Mouse (Mus musculus) hindbrain, embryonic 12.5 days (tissue): ENCODE measurements around the gene Gucd1. TPM values are rescaled to one million over a fixed set of nuclear protein-coding genes. Genes with fewer than 3 reads are reported as not detected.

ENCODE experiments used
- ATAC-seq: fragments of 200-750 bp; cut with Nextera tagmentation; 2 replicates; pipeline ENCODE4 v1.8.0; 2017; ENCODE audit warnings: moderate TSS enrichment; ENCODE audit not compliant: low FRiP score
- H3K27ac ChIP-seq: fragments of 300-500 bp; sonication (generic); 2 replicates; pipeline ENCODE4 v1.5.1; 2016; ENCODE audit warnings: mild to moderate bottlenecking
- H3K27me3 ChIP-seq: fragments of 300-500 bp; sonication (generic); 2 replicates; pipeline ENCODE4 v1.6.1; 2016; ENCODE audit warnings: mild to moderate bottlenecking
- H3K36me3 ChIP-seq: fragments of 300-500 bp; sonication (generic); 2 replicates; pipeline ENCODE4 v1.6.1; 2016; ENCODE audit warnings: mild to moderate bottlenecking
- H3K4me1 ChIP-seq: fragments of 300-500 bp; sonication (generic); 2 replicates; pipeline ENCODE4 v1.6.1; 2016
- H3K4me2 ChIP-seq: fragments of 300-500 bp; sonication (generic); replicated peaks from 2 replicates; pipeline ENCODE4 v1.6.1; 2016; ENCODE audit warnings: mild to moderate bottlenecking
- H3K4me3 ChIP-seq: fragments of 300-500 bp; sonication (generic); 2 replicates; pipeline ENCODE4 v1.5.1; 2016; ENCODE audit warnings: mild to moderate bottlenecking
- H3K9ac ChIP-seq: fragments of 300-500 bp; sonication (generic); 2 replicates; pipeline ENCODE4 v1.6.1; 2016; ENCODE audit warnings: mild to moderate bottlenecking, moderate library complexity
- H3K9me3 ChIP-seq: fragments of 300-500 bp; sonication (generic); replicated peaks from 2 replicates; pipeline ENCODE4 v1.6.1; 2016; ENCODE audit warnings: mild to moderate bottlenecking
- WGBS: fragments of 180-500 bp; shearing (Covaris S2); methylation state at CpG from one replicate; pipeline ENCODE4 v1.1.7; 2016; 5-methylcytosine and 5-hydroxymethylcytosine counted together
- polyA plus RNA-seq: library from polyadenylated mRNA; unstranded; fragments of >200 nt; fragmentation: Nextera tagmentation; extraction: Ambion mirVana; gene quantifications from 2 replicates; pipeline ENCODE4 v1.2.1, GENCODE M21; 2016

Gene Gucd1
- polyA plus RNA-seq, 1 experiment from 2014 or later: 24.9 TPM

DNA sequence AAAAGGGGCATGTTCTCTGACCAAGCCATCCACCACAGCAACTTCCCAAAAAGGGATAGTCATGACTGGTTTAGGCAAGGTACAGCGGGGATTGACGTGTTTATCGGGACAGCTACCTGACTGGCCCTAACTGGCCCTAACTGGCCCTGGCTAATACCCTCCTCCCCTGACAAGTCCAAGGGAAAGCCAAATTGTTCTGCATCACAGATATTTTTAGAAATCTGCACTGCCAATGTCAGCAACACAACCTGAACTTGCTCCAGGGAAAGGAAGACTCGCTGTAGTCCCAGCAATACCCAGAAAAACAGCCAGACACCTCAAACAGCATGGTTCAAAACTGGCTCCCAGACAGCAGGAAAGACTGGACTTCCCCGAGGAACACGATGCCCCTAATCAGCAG, 22.5 kb downstream of the Gucd1 start:
- Histone ChIP-seq H3K4me3 (no peak overlapping the region), H3K4me1 (no peaks in the 10 kb centered on the region), H3K36me3 (no peaks in the 10 kb centered on the region), H3K27me3 (no peaks in the 10 kb centered on the region), H3K4me2 (no peak overlapping the region), H3K27ac (no peak overlapping the region), H3K9ac (no peak overlapping the region), H3K9me3 (no peaks in the 10 kb centered on the region)
- 80% methylated on average over 6 of the region's 6 CpGs for WGBS
- no peak for ATAC-seq

DNA sequence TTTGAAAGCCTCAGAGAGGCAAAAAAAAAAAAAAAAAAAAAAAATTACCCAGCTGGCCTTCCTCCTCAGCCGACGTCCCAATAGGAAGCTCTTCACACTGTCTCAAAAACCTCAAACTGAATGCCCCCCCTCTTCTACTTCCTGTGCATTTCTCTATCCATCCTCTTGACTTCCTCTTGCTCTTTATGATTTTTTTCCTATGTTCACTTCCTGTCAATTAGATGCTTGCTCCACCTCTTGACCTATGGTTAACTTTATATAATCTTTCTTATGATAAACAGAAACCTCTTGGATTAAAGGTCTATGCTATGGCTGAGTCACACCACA, 25.9 kb downstream of the Gucd1 start:
- WGBS: 79% methylated on average over 2 of the region's 2 CpGs
- Histone ChIP-seq H3K4me3 (no peak overlapping the region), H3K9me3 (no peaks in the 10 kb centered on the region), H3K4me2 (no peak overlapping the region), H3K27me3 (no peaks in the 10 kb centered on the region), H3K9ac (no peak overlapping the region), H3K27ac (no peak overlapping the region), H3K36me3 (no peaks in the 10 kb centered on the region), H3K4me1 (no peaks in the 10 kb centered on the region)
- ATAC-seq: no peak

- Histone ChIP-seq H3K9ac (no peak overlapping the region), H3K4me2 (no peak overlapping the region), H3K4me3 (no peak overlapping the region), H3K27me3 (no peaks in the 10 kb centered on the region), H3K4me1 (no peaks in the 10 kb centered on the region), H3K27ac (no peak overlapping the region), H3K36me3 (no peaks in the 10 kb centered on the region), H3K9me3 (no peaks in the 10 kb centered on the region)
- ATAC-seq: no peak
- WGBS: 78% methylated on average over 3 of the region's 3 CpGs
These were observed 26.4 kb downstream of the Gucd1 start for GRCm38 (mm10) chr10:75491234-75491935.

DNA sequence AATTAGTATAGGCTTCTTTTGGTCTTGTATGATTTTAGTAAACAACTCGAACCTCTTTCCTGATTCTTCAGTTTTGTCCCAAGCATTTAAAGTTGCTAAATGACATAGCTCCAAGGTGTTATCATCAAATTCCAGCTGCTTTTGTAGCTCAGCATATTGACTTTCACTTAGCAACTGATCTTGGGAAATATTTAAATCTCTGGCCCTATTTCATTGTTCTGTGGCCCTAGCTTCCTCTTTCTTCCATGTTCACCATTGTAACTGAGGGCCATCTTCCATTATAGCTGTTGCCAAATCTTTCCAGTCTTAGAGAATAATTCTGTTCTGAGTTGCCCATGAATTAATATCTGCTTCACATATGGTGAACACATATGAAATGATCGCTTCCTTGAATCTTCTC, 27.0 kb downstream of the Gucd1 start:
- H3K9me3 ChIP-seq: no peaks in the 10 kb centered on the region
- H3K36me3 ChIP-seq: no peaks in the 10 kb centered on the region
- no peak overlapping the region for H3K9ac ChIP-seq
- H3K4me3 ChIP-seq: no peak overlapping the region
- H3K4me2 ChIP-seq: no peak overlapping the region
- no peak for ATAC-seq
- no peak overlapping the region for H3K27ac ChIP-seq
- 90% methylated on average over 2 of the region's 2 CpGs for WGBS
- no peaks in the 10 kb centered on the region for H3K27me3 ChIP-seq
- no peaks in the 10 kb centered on the region for H3K4me1 ChIP-seq

DNA sequence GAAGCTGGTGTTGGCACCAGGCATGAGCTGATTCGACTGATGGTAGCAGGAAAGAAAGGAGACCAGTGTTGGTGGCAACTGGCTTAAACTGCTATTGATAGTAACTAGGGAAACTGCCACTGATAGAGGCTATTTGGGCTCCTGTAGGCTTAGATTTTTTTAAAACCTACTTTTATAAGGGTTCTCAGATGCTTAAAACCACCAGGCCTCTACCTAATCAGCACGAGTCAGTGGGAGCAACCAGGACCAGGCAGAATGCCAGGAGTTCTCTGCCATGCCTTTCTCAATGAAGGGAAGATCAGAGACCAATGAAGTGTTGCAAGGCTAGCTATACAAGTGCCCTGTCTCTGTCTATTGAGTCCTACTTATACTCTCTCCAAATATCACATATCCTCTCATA, 28.2 kb downstream of the Gucd1 start:
- 80% methylated on average over 2 of the region's 2 CpGs for WGBS
- H3K4me1 ChIP-seq: no peaks in the 10 kb centered on the region
- H3K36me3 ChIP-seq: no peaks in the 10 kb centered on the region
- no peak overlapping the region for H3K4me2 ChIP-seq
- no peaks in the 10 kb centered on the region for H3K27me3 ChIP-seq
- H3K27ac ChIP-seq: no peak overlapping the region
- H3K9me3 ChIP-seq: no peaks in the 10 kb centered on the region
- no peak overlapping the region for H3K9ac ChIP-seq
- ATAC-seq: no peak
- H3K4me3 ChIP-seq: no peak overlapping the region

GRCm38 (mm10) chr10:75487131-75487530, 30.6 kb downstream of the Gucd1 start:
- no peak overlapping the region for H3K27ac ChIP-seq
- no peak for ATAC-seq
- H3K4me2 ChIP-seq: no peak overlapping the region
- no peaks in the 10 kb centered on the region for H3K4me1 ChIP-seq
- 66% methylated on average over 3 of the region's 3 CpGs for WGBS
- no peaks in the 10 kb centered on the region for H3K9me3 ChIP-seq
- H3K36me3 ChIP-seq: no peaks in the 10 kb centered on the region
- no peak overlapping the region for H3K4me3 ChIP-seq
- no peaks in the 10 kb centered on the region for H3K27me3 ChIP-seq
- H3K9ac ChIP-seq: no peak overlapping the region

DNA sequence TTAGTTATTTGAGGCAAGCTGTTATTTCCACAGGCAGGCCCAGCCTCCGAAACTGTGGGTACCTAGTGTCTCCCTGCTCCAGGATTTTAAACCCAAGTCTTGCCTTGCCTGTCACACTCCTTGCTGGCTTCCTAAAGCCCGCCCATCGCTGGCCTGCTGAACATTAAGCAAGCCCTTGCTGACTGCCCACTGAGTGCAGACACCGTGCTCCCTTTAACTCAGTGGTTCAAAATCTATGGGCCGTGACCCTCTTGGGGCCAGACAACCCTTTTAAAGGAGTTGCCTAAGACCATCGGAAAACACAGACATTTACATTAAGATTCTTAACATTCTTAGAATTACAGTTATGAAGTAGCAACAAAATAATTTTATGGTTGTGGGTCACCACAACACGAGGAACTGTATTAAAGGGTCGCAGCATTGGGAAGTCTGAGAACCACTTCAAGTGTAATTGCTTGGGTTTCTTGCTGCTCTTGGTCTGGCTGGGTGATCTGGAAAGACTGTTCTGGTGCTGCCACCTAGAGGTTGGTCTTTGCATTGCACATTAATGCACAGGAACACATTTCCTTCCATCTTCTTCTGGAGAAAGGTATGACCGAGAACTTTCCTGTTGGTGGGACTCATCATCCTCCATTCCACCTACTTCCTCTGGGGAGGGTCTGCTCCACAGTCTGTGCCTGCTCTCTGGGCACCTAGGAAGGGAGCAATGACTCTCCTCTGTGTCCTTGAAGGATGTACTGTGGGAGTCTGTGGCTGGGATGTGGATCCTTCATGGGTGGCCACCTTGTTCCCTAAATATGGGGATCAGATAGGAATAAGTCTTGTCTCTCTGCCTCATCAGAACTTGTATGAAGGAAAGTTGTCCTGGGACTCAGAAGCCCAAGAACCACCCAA, 31.4 kb downstream of the Gucd1 start:
- Histone ChIP-seq H3K27me3 (no peaks in the 10 kb centered on the region), H3K9ac (no peak overlapping the region), H3K36me3 (no peaks in the 10 kb centered on the region), H3K4me3 (no peak overlapping the region), H3K4me1 (no peaks in the 10 kb centered on the region), H3K4me2 (no peak overlapping the region), H3K9me3 (no peaks in the 10 kb centered on the region), H3K27ac (no peak overlapping the region)
- ATAC-seq: no peak
- 59% methylated on average over 9 of the region's 9 CpGs for WGBS

- H3K27ac ChIP-seq: no peak overlapping the region
- no peaks in the 10 kb centered on the region for H3K27me3 ChIP-seq
- no peak overlapping the region for H3K4me3 ChIP-seq
- no peaks in the 10 kb centered on the region for H3K4me1 ChIP-seq
- H3K36me3 ChIP-seq: no peaks in the 10 kb centered on the region
- no peak overlapping the region for H3K4me2 ChIP-seq
- ATAC-seq: no peak
- H3K9ac ChIP-seq: no peak overlapping the region; the same call in 1 of the 2 replicates
- H3K9me3 ChIP-seq: no peaks in the 10 kb centered on the region
- WGBS: 73% methylated on average over 6 of the region's 6 CpGs
These were observed 33.0 kb downstream of the Gucd1 start for GRCm38 (mm10) chr10:75484767-75485166.

GRCm38 (mm10) chr10:75484066-75484465, 33.7 kb downstream of the Gucd1 start:
- H3K27ac ChIP-seq: no peak overlapping the region
- no peak for ATAC-seq
- no peaks in the 10 kb centered on the region for H3K36me3 ChIP-seq
- no peaks in the 10 kb centered on the region for H3K9me3 ChIP-seq
- H3K4me3 ChIP-seq: no peak overlapping the region
- no peak overlapping the region for H3K4me2 ChIP-seq
- H3K27me3 ChIP-seq: no peaks in the 10 kb centered on the region
- H3K9ac ChIP-seq: no peak overlapping the region
- 86% methylated on average over 6 of the region's 6 CpGs for WGBS
- H3K4me1 ChIP-seq: no peaks in the 10 kb centered on the region

DNA sequence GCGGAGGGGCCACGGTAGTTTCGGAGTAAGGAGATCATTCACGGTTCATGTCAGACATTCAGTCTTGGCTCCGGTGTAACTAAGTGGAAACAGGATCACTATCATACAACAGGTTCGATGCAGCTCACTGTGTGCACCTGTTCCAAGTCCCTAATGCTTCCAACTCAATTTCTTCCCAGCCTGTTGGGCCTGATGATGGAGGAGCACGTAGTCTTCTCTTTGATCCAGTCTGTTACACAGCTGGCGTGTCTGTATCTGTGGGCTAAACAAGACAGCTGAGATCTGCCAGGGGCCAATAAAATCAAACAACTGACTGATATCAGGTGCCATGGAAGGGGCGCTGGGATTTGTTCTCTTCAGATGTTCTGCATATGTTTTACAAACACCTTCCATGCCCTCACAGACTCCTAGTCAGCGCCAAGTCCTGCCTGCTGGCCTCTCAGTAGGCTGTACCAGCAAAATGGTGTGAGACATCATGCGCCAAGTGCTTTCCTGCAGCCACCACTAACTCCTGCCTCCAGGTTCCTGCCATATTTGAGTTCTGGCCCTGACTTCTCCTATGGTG, 34.8 kb downstream of the Gucd1 start:
- no peak overlapping the region for H3K4me3 ChIP-seq
- no peaks in the 10 kb centered on the region for H3K4me1 ChIP-seq
- H3K27me3 ChIP-seq: no peaks in the 10 kb centered on the region
- H3K4me2 ChIP-seq: no peak overlapping the region
- no peak overlapping the region for H3K9ac ChIP-seq
- H3K9me3 ChIP-seq: no peaks in the 10 kb centered on the region
- H3K27ac ChIP-seq: no peak overlapping the region
- WGBS: 91% methylated on average over 11 of the region's 11 CpGs
- no peak for ATAC-seq
- H3K36me3 ChIP-seq: no peaks in the 10 kb centered on the region

- Histone ChIP-seq H3K4me1 (no peaks in the 10 kb centered on the region), H3K4me3 (no peak overlapping the region), H3K27ac (no peak overlapping the region), H3K9ac (no peak overlapping the region), H3K4me2 (no peak overlapping the region), H3K36me3 (no peaks in the 10 kb centered on the region), H3K9me3 (no peaks in the 10 kb centered on the region), H3K27me3 (no peaks in the 10 kb centered on the region)
- no peak for ATAC-seq
- 90% methylated on average over 5 of the region's 5 CpGs for WGBS
These were observed 35.5 kb downstream of the Gucd1 start for GRCm38 (mm10) chr10:75482271-75482670.

- H3K27ac ChIP-seq: no peak overlapping the region
- no peak overlapping the region for H3K4me3 ChIP-seq
- H3K9me3 ChIP-seq: no peaks in the 10 kb centered on the region
- H3K36me3 ChIP-seq: no peaks in the 10 kb centered on the region
- no peaks in the 10 kb centered on the region for H3K27me3 ChIP-seq
- no peak overlapping the region for H3K9ac ChIP-seq
- WGBS: 81% methylated on average over 4 of the region's 4 CpGs
- no peak for ATAC-seq
- no peak overlapping the region for H3K4me2 ChIP-seq
- no peaks in the 10 kb centered on the region for H3K4me1 ChIP-seq
These were observed 36.1 kb downstream of the Gucd1 start for GRCm38 (mm10) chr10:75481703-75482102.
